Mouse (Mus musculus): ENCODE results near the gene Zfp72.

The Zfp72 gene

GRCm38 (mm10) chr13:74390371-74390990, at the start of gene Zfp72:
TSS of gene Zfp72 (minus strand) at chr13:74390836.
- peak; percentile 52 to 73 for DNase-seq (ENCODE audit: low spot score in 2 of 2)

DNA sequence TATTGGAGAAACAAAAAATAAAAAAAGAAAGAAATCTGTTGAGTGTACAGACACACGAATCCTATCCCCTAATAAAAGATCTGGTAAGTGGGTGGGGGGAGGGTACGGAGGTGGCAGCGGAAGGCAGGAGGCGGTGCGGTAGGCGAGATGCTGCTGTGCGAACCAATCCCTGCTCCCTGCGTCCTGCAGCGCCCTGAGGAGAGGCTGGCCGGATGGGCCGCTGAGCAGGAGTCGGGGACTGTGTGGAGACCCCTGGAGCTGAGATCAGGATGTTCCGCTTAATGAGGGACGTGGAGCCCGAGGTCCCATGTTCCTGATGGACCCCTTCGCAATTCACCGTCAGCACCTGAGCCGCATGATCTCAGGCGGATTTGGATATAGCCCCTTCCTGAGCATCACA, 49.3 kb upstream of the Zfp72 start:
- no peak for DNase-seq (ENCODE audit: low spot score in 2 of 2)

- no peak for DNase-seq (ENCODE audit: low spot score in 2 of 2)
Measured at GRCm38 (mm10) chr13:74399298-74399839, 8.7 kb upstream of the Zfp72 start, which contains the start of gene Ftl1-ps1. TSS of gene Ftl1-ps1 (plus strand) at chr13:74399694.

GRCm38 (mm10) chr13:74391156-74391555, 520 bp upstream of the Zfp72 start:
- DNase-seq (ENCODE audit: low spot score in 2 of 2), result no peak

- DNase-seq (ENCODE audit: low spot score in 2 of 2), result no peak
Measured at GRCm38 (mm10) chr13:74389730-74390129, 906 bp downstream of the Zfp72 start.

- DNase-seq (ENCODE audit: low spot score in 2 of 2), result no peak
Measured at GRCm38 (mm10) chr13:74382289-74382688, 8.3 kb downstream of the Zfp72 start.

GRCm38 (mm10) chr13:74381533-74382276, 8.9 kb downstream of the Zfp72 start:
- no peak for DNase-seq (ENCODE audit: low spot score in 2 of 2)

- no peak for DNase-seq (ENCODE audit: low spot score in 2 of 2)
Measured at GRCm38 (mm10) chr13:74363859-74364235, 26.8 kb downstream of the Zfp72 start, which contains the start of gene Lrrc14b. TSS of gene Lrrc14b (minus strand) at chr13:74364005.

DNA sequence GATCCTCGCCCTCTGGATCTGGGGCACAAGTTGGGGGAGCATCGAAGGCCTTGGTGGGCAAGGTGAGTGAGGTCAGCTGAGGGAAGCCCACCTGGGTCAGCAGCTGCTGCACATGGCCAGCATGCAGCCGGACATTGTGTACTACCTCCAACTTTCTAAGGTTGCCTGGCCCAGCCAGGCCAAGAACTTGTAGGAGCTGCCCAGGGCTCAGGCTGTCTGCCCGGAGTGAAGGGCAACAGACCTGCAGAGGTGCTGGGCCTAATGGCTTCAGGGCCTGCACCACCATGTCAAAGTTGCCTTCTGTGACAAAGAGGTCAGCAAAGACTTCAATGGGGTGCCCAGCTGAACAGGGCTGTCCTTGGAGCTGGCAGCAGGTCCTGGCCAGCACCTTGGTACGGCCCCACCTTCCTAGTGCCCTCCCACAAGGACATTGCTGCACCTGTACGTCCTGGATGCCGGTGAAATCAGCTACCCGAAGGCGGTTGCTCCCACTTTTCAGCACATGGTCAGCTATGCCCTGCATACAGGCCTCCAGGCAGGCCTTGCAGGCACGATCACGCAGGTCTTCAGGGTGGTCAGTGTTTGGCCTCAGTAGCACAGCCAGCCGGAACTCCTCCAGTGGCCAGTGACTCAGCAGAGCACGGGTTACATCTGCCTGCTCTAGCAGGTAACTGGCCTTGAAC, 27.3 kb downstream of the Zfp72 start:
- DNase-seq (ENCODE audit: low spot score in 2 of 2), result no peak

- no peak for DNase-seq (ENCODE audit: low spot score in 2 of 2)
Measured at GRCm38 (mm10) chr13:74362218-74362617, 28.4 kb downstream of the Zfp72 start.

DNA sequence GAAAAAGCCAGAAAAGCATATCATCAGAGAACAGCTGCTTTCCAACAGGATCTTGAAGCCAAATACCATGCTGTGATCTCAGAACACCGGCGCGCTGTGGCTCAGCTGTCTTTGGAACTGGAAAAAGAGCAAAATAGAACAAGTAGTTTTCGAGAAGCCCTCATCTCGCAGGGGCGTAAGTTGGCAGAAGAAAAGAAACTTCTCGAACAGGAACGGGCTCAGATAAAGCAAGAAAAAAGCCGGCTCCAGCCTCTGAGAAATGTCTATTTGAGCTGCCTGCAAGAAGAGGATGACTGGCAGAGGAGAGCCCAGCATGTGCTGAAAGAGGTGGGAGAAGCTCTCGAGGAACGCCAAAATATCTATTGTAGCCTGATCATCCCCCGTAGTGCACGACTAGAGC, 34.1 kb downstream of the Zfp72 start:
- DNase-seq (ENCODE audit: low spot score in 2 of 2), result no peak

- DNase-seq (ENCODE audit: low spot score in 2 of 2), result no peak
Measured at GRCm38 (mm10) chr13:74350435-74350906, 40.2 kb downstream of the Zfp72 start.

DNA sequence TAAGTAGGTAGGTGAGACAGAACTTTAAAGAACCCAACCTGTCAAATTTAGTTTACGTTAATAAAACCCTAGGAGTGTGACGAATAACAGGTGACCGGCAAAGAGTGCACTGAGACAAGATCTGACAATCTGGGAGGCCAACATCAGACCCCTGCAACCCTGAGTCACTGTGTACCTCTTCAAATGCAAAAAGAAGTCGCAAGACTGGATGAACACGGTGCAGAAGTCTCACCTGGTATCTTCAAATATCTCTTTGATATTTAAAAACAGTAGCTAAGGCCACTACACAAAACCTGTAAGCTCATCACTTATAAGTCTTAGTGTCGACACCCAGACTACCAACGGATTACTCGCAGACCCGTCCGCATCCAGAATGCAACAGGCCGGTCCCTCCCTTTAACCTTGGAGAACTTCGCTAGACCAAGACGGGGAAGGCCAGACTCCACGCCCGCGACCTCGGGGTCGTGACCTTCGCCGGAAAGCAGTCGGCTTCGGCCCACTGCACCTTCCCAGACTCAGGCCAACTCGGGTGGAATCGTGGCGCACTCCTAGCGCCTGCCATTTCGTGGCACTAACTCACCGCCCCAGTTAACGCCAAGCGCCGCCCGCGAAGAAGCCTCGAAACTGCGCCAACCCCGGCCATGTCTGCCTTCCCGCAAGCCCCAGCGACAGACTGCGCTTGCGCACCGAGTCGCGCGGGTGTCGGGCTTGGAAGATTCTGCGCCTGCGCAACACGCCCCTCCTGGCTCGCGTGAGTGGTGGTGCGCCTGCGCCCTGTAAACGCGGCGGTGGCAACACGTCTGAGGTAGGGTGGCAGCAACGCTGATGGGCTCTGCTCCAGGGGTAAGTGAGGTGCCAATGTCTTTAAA, 40.8 kb downstream of the Zfp72 start, which contains the start of the genes Sdha and Ccdc127:
Sdha (minus strand) TSS at position 715 of the 869 bp plus-strand sequence.
Ccdc127 (plus strand) TSS at position 744 of the 869 bp plus-strand sequence.
- DNase-seq (ENCODE audit: low spot score in 2 of 2), result peak; percentile 89 to 95

DNA sequence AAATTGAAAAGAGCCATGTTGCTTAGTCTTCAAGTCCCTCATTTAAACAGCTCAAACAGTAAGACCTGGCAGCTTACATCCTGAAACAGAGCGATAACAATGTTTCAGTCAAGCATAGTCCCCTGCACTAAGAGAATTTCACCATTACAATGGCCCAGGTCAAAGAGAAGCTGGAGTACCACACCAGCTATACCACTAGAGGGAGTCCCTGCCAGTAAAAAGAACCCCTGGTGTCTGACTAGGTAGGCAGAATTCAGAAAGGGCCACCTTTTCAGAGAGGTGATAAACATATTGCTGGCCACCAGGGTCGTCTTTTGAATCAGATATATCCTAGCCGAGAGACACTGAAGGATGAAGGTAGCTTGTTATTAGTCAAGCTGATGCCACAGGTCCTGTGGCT, 49.6 kb downstream of the Zfp72 start:
- no peak for DNase-seq (ENCODE audit: low spot score in 2 of 2)

- no peak for DNase-seq (ENCODE audit: low spot score in 2 of 2)
Measured at GRCm38 (mm10) chr13:74329321-74329720, 61.3 kb downstream of the Zfp72 start.
